Mouse (Mus musculus): ENCODE data around the gene Gm14137. TPM values are rescaled to one million over a fixed set of nuclear protein-coding genes. Genes with fewer than 3 reads are reported as not detected.

Gene Gm14137
- polyA plus RNA-seq, 1 experiment from 2014 or later = 4.9 TPM

DNA sequence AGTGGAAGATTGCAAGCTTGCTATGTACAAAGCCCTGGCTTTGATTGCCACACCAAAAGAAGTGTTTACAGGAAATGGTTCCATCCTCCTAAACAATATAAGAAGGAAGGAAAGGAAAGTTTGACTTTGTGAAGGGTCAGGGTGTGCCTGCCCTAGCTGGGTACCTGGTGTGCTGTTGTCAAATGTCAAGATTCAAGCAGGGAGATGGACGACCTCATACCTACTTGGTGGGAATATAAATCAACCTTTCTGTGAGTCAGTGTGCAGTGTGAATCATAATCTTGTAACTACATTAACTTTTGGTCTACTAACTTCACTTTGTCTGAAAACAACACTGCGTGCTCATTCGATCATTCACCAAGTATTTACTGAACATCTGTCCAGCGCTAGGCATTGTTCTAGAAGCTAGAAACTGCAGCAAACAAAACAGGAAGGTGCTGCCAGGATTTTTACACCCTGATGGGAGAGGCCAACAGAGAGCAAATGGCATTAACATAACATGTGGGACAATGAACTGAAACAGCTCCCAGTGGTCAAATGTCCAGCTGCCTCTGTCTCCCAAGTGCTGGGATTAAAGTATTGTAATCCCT lies 29.7 kb downstream of the Gm14137 start:
- DNase-seq (ENCODE audit: low spot score) = no peak

DNA sequence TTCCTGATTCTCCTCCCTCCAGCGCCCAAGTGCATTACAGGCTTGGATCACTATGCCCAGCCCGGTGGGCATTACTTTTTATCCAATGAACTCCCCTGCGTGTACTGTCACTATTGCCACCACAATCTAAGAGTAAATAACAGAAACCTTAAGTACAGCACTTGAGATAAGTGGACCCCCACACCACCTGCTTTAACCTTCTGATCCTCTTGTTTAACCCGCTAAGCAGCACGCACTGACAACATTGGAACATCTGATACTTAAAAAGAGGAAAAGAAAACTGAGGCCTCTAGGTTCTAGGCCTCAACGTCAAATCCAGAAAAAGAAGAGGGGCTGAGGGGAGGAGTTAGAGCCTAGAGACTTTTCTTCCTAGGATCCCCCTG lies 33.6 kb downstream of the Gm14137 start:
- Histone ChIP-seq H3K4me3 (ENCODE audit: low read depth, low read length) (peak overlapping the region; percentile 58), H3K9ac (ENCODE audit: low read length) (peak overlapping the region; percentile 66), H3K36me3 (ENCODE audit: control insufficient read depth, insufficient read depth, low read length) (peaks cover 10% of the 10 kb centered on the region), H3K9me3 (ENCODE audit: control insufficient read depth, low read length) (no peaks in the 10 kb centered on the region), H3K27ac (replicated peaks) (peak overlapping the region; percentile 90), H3K27me3 (ENCODE audit: control insufficient read depth, insufficient read depth, low read length) (no peaks in the 10 kb centered on the region), H3K4me2 (replicated peaks; ENCODE audit: low read depth) (peak overlapping the region; percentile 66), H3K4me1 (replicated peaks; ENCODE audit: control insufficient read depth, insufficient read depth) (no peaks in the 10 kb centered on the region)
- TF ChIP-seq CTCF (IDR thresholded peaks at IDR 0.05; ENCODE audit: low read depth) = no peak
- no peak for TF ChIP-seq EP300 (optimal IDR thresholded peaks at IDR 0.05)
- DNase-seq (ENCODE audit: low spot score) = no peak
- ATAC-seq (ENCODE audit: low FRiP score, low TSS enrichment) = no peak
- WGBS = 9% methylated on average over 6 of the region's 6 CpGs

More for the DNA sequence above, 29.7 kb downstream of the Gm14137 start:
- H3K4me2 ChIP-seq (replicated peaks; ENCODE audit: low read depth) = no peak overlapping the region
- no peaks in the 10 kb centered on the region for H3K27me3 ChIP-seq (ENCODE audit: control insufficient read depth, insufficient read depth, low read length)
- no peak overlapping the region for H3K9ac ChIP-seq (ENCODE audit: low read length)
- no peaks in the 10 kb centered on the region for H3K9me3 ChIP-seq (ENCODE audit: control insufficient read depth, low read length)
- H3K36me3 ChIP-seq (ENCODE audit: control insufficient read depth, insufficient read depth, low read length) = no peaks in the 10 kb centered on the region
- no peak overlapping the region for H3K4me3 ChIP-seq (ENCODE audit: low read depth, low read length)
- TF ChIP-seq EP300 (optimal IDR thresholded peaks at IDR 0.05) (no peak), CTCF (IDR thresholded peaks at IDR 0.05; ENCODE audit: low read depth) (no peak)
- WGBS = 51% methylated on average over 4 of the region's 4 CpGs
- H3K27ac ChIP-seq (replicated peaks) = peak overlapping the region; percentile 61
- H3K4me1 ChIP-seq (replicated peaks; ENCODE audit: control insufficient read depth, insufficient read depth) = no peaks in the 10 kb centered on the region; the same call in 1 of the 2 replicates
- peak; percentile 43 for ATAC-seq (ENCODE audit: low FRiP score, low TSS enrichment)

DNA sequence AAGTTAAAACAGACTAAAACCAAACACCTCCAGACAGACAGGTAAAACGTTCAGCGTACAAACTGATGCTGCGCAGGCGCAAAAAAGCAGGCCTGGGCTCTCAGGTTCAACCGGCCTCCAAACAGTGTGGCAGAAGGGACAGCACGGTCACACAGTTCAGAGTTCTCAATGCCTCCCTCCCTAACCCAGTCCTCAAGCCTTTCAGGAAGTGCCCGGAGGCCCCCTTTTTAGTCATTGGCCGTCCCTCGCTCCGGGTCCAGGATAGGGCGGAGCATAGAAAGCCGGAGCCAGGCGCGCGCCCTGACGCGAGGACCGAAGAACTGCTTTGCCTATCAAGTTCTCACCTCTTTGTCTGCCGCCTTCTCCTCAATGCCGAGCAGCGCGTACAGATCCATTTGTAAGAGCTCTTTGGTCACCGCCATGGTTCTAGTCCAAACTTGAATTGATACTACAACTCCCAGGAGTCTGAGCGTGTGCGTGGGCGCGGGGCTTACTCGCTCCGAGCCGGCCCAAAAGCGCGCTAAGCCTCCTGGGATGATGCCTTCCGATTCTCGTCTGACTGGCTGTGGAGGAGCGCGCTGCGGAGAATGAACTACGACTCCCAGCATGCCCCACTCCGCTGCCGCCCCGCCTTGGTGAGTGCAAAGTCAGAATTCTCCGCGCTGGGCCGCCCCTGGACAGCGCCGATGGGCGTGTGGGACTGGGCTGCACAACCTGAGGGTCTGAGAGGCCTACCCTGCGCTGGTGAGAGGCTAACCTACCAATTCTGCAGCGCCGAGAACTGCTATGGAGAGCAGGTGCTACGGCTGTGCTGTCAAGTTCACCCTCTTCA lies 34.3 kb downstream of the Gm14137 start, which contains the start of the genes Zfyve19 and Dnajc17:
Gene Zfyve19 (plus strand): TSS at position 274 of the 832 bp plus-strand sequence.
Gene Dnajc17 (minus strand): TSS at position 452 of the 832 bp plus-strand sequence.
- Histone ChIP-seq H3K27ac (replicated peaks) (peak within 1 kb of the TSS; percentile 90), H3K4me3 (ENCODE audit: low read depth, low read length) (peak within 1 kb of the TSS; percentile 58), H3K4me2 (replicated peaks; ENCODE audit: low read depth) (peak within 1 kb of the TSS; percentile 70), H3K36me3 (ENCODE audit: control insufficient read depth, insufficient read depth, low read length) (peaks cover 10% of the 10 kb centered on the region), H3K27me3 (ENCODE audit: control insufficient read depth, insufficient read depth, low read length) (no peaks in the 10 kb centered on the region), H3K9me3 (ENCODE audit: control insufficient read depth, low read length) (no peaks in the 10 kb centered on the region), H3K4me1 (replicated peaks; ENCODE audit: control insufficient read depth, insufficient read depth) (no peaks in the 10 kb centered on the region), H3K9ac (ENCODE audit: low read length) (peak within 1 kb of the TSS; percentile 66)
- DNase-seq (ENCODE audit: low spot score) (peak; percentile 97), ATAC-seq (ENCODE audit: low FRiP score, low TSS enrichment) (peak; percentile 97)
- under 1% methylated on average over 51 of the region's 51 CpGs for WGBS
- TF ChIP-seq CTCF (IDR thresholded peaks at IDR 0.05; ENCODE audit: low read depth) (peak; percentile 24; the same call in 1 of the 2 replicates), EP300 (optimal IDR thresholded peaks at IDR 0.05) (no peak)

- TF ChIP-seq CTCF (IDR thresholded peaks at IDR 0.05; ENCODE audit: low read depth) = no peak
- no peak for TF ChIP-seq EP300 (optimal IDR thresholded peaks at IDR 0.05)
- H3K4me2 ChIP-seq (replicated peaks; ENCODE audit: low read depth) = peak overlapping the region; percentile 70
- H3K36me3 ChIP-seq (ENCODE audit: control insufficient read depth, insufficient read depth, low read length) = peaks cover 10% of the 10 kb centered on the region
- H3K4me3 ChIP-seq (ENCODE audit: low read depth, low read length) = peak overlapping the region; percentile 58
- no peaks in the 10 kb centered on the region for H3K9me3 ChIP-seq (ENCODE audit: control insufficient read depth, low read length)
- peak overlapping the region; percentile 60 for H3K9ac ChIP-seq (ENCODE audit: low read length)
- 0% methylated on average over 13 of the region's 13 CpGs for WGBS
- no peak for ATAC-seq (ENCODE audit: low FRiP score, low TSS enrichment)
- no peaks in the 10 kb centered on the region for H3K27me3 ChIP-seq (ENCODE audit: control insufficient read depth, insufficient read depth, low read length)
- peak overlapping the region; percentile 19; the same call in 1 of the 2 replicates for H3K27ac ChIP-seq (replicated peaks)
- no peaks in the 10 kb centered on the region for H3K4me1 ChIP-seq (replicated peaks; ENCODE audit: control insufficient read depth, insufficient read depth)
- DNase-seq (ENCODE audit: low spot score) = no peak
These were observed 34.8 kb downstream of the Gm14137 start for GRCm38 (mm10) chr2:119209176-119209507.

Other genes starting within 250 kb of the Gm14137 start
- 13.6 and 14.2 TPM in 2 replicates for gene Chst14, start 248.0 kb upstream of the Gm14137 start, polyA plus RNA-seq (2015; fragmentation: Nextera tagmentation; extraction: Ambion mirVana)
- 20.7 and 21.3 TPM in 2 replicates for gene Ccdc32, start 145.1 kb upstream of the Gm14137 start, polyA plus RNA-seq (2015; fragmentation: Nextera tagmentation; extraction: Ambion mirVana)
- gene Rpusd2, start 139.7 kb upstream of the Gm14137 start, polyA plus RNA-seq (2015; fragmentation: Nextera tagmentation; extraction: Ambion mirVana) = 1.8 and 2.0 TPM in 2 replicates
- 9.9 and 15.5 TPM in 2 replicates for gene Knl1, start 127.4 kb upstream of the Gm14137 start, polyA plus RNA-seq (2015; fragmentation: Nextera tagmentation; extraction: Ambion mirVana)
- 11.2 and 12.9 TPM in 2 replicates for gene Rad51, start 61.7 kb upstream of the Gm14137 start, polyA plus RNA-seq (2015; fragmentation: Nextera tagmentation; extraction: Ambion mirVana)
- 40.1 and 40.5 TPM in 2 replicates for gene Rmdn3, start 17.5 kb upstream of the Gm14137 start, polyA plus RNA-seq (2015; fragmentation: Nextera tagmentation; extraction: Ambion mirVana)
- 1.3 and 1.5 TPM in 2 replicates for gene Gchfr, start 6.7 kb upstream of the Gm14137 start, polyA plus RNA-seq (2015; fragmentation: Nextera tagmentation; extraction: Ambion mirVana)
- gene Zfyve19, start 34.1 kb downstream of the Gm14137 start, polyA plus RNA-seq (2015; fragmentation: Nextera tagmentation; extraction: Ambion mirVana) = 28.5 and 30.9 TPM in 2 replicates
- gene Dnajc17, start 34.3 kb downstream of the Gm14137 start, polyA plus RNA-seq (2015; fragmentation: Nextera tagmentation; extraction: Ambion mirVana) = 11.7 and 12.5 TPM in 2 replicates
- 0.57 and 0.81 TPM in 2 replicates for gene Ppp1r14d, start 55.4 kb downstream of the Gm14137 start, polyA plus RNA-seq (2015; fragmentation: Nextera tagmentation; extraction: Ambion mirVana)
- 70.9 and 80.2 TPM in 2 replicates for gene Spint1, start 62.9 kb downstream of the Gm14137 start, polyA plus RNA-seq (2015; fragmentation: Nextera tagmentation; extraction: Ambion mirVana)
- gene Rhov, start 96.8 kb downstream of the Gm14137 start, polyA plus RNA-seq (2015; fragmentation: Nextera tagmentation; extraction: Ambion mirVana) = 17.0 and 19.4 TPM in 2 replicates
- 7.7 and 8.0 TPM in 2 replicates for gene Vps18, start 114.2 kb downstream of the Gm14137 start, polyA plus RNA-seq (2015; fragmentation: Nextera tagmentation; extraction: Ambion mirVana)
- 3.7 TPM in 2 replicates for gene Dll4, start 151.3 kb downstream of the Gm14137 start, polyA plus RNA-seq (2015; fragmentation: Nextera tagmentation; extraction: Ambion mirVana)
- 2.0 and 2.6 TPM in 2 replicates for gene Chac1, start 176.7 kb downstream of the Gm14137 start, polyA plus RNA-seq (2015; fragmentation: Nextera tagmentation; extraction: Ambion mirVana)